Mouse (Mus musculus) brain, embryonic 18.5 days (tissue): ENCODE data around the gene Hexim1.

Experiments
- DNase-seq: peaks from one replicate; pipeline ENCODE4 v3.0.0-alpha.2; 2012; ENCODE audit warnings: low read depth, low spot score

Hexim1 gene

DNA sequence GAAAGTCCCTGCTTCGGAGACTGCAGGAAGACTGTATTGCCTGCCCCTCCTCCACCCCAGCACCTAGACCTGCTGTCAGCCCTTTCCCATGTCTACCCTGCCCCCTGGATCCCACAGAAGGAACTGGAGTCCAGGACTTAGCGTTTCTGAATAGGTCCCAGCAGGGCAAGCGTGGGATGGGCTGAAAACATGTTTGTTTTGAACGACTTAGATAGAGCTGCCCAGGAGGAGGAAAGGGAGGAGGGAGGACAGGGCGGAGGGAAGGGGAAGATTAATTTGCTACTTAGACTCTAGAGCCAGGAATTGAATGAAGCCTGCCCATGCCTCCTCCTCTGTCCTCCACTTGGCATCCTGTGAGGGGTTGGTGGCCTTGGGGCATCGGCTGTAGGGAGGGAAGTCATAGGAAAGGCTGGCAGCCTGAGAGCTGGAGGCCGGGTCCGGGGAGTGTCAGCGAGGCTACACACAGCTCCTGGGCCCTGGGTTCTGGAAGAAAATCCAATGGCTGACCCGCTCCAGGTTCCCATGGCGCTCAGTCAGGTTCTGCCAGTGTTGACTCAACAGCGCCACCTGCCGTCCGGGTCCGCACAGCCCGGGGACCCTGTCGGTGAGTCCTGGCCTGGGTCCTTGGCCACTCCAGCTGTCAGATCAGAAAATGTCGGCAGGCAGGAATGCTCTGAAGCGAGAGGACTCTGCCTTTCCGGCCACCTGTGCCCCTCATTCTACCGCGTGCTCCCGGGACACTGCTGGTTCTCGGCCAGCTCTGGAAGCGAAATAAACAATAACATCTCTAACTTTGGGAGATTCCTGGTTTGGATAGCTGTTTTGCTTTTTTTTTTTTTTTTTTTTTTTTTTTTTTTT, 42.8 kb downstream of the Hexim1 start:
- no peak for DNase-seq

DNA sequence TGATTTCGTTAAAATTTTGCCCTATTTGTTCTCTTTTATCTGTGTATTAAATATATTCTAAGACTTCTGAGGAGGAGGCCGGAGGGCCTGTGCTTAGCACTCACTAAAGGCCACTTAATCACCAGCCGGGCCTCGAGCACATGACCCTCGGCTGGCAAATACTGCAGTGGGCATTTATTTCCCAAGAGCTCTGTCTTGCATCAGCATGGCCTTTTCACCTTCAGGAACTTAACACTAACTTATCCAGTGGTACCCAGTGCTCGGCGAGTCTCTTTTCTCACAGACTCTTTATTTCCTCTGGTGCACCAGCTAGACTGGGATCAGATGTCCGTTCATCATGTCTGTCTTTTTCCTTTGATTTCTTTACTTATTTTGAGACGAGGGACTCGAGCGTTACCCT, 44.7 kb downstream of the Hexim1 start:
- no peak for DNase-seq

DNA sequence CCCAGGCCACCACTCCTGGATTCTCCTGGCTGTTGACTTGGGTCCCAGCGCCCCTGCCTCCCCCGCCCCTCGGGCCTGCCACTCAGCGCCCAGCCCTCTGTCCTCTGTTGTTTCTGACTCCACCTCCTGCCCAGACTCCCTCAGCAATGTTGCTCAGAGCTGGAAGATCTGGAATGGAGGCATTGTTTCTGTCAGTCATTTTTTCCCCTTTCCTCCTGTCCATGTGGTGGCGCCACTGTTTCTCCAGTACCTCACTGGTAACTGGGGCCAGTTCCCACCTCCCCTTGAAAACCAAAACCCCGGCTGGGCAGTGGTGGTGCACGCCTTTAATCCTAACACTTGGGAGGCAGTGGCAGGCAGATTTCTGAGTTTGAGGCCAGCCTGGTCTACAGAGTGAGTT, 45.4 kb downstream of the Hexim1 start:
- DNase-seq, result no peak

DNA sequence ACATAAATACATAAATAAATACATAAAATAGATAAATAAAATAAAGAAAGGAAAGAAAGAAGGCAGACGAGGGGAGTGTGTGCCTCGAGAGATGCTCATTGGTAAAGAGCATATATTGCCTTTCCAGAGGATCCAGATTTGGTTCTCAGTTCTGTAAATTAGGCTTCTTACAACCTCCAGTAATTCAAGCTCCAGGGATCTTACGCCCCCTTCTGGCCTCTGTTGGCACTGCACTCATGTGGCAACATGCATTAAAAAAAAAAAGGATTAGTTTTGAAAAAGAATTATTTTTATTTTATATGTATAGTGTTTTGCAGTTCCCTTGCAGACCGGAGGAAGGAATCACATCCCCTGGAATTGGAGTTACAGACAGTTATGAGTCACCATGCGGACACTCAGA, 46.1 kb downstream of the Hexim1 start:
- DNase-seq, result no peak

DNA sequence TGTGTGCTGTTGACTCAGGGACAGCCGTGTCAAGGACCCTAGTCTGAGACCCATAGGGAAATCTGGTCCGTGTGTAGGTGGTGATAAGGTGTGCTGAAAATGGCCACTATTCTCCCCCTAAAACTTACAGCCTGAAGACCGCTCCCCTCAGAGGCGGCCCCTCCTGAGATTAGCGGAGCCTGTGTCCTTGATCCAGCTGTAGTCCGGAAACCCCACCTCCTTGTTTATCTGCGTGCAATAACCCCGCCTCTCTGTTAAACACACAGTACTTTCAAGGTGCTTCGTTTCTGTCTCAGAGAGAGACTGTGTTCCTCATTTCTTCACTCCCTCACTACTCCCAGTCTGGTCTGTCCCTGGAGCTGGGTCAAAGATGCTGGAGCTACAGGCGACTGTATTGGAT, 48.4 kb downstream of the Hexim1 start:
- no peak for DNase-seq

DNA sequence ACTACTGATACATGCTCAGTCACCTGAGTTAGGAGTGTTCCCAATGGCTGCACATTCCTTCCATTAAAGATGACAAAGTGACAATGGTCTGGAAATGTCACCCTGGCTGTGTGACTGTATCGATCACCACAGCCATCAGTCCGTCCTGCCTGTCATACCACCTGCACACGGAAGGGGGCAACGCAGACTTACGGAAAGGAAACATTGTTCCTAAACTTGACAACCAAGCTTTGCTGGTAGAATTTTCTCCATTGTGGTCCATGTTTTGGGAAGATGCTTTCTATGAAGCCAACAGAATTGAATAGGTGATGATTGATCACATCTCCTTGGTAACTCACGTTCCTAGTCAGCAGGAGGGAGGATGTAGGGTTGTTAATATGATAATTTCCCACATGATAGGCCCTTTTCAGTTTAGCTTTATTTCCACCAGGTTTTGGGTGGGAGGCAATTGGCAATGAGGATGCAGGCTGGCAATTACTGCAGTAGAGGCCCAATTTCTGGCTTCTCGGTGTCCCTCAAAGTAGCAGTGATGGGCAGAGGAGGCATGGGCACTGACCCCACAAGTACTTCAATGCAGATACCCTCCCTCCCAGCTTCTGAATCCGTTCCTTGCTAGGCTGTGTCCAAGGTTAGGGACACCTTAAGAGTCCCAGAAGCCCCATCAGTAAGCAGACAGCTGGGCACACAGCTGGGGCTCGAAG, 52.8 kb downstream of the Hexim1 start:
- DNase-seq, result no peak
